Mouse (Mus musculus) heart, adult 8-10 months (tissue): Measurements from ENCODE around the gene Pms1. TPM values are rescaled to one million over a fixed set of nuclear protein-coding genes. Genes with fewer than 3 reads are reported as not detected.

Source experiments
- DNase-seq: peaks from one replicate; pipeline ENCODE4 v3.0.0; 2022; ENCODE audit warnings: low spot score
- total RNA-seq, 4 experiments: library from RNA; stranded (reverse); gene quantifications; 2 replicates each; pipeline ENCODE4 v1.2.4; 2022

Gene Pms1
- total RNA-seq, 4 experiments from 2014 or later: 10.8 to 16.2 (median 13.2) TPM

DNA sequence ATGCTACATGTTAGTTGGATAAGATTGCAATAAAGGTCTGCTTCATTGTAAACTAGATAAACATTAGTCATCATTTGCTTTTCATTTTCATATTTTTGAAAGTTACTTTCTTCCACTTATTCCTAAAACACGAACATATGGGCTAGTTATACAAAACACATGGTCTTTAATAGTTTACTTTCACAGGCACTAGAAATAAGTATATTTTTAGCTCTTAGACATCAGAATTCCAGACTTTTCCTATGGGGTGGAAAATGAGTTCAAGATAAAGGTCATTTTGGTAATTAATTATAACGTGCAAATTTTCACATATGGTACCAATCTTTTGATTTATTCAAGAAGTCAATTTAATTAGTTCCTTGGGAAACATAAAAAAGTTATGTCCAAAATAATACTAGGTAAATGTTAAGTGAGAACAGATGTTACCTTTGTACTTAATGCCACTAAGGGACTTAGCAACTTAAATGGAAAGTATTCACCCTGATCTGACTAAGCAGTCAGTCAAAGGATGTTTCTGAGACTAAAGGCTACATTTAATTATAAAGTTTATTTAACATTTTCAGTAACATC is 95.1 kb downstream of the Pms1 start:
- DNase-seq: no peak

DNA sequence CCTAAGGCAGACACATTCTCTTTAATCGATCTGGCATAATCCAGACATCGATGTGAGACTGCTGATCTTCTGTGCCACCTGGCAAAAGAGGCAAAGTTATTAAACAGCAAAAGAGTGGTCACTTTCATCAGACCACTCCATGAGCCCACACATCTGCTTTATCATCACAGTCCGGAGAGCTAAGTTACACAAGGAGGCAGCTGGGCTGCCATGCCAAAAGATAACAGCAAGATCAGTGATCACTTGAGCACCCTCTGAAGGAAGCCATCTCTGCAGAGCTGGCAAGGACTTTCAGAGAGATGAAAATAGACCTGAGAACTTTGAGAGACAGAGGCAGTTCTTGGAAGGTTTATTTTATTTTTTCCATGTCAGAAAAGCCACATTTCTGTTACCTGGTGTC is 102.3 kb downstream of the Pms1 start:
- DNase-seq: no peak

DNA sequence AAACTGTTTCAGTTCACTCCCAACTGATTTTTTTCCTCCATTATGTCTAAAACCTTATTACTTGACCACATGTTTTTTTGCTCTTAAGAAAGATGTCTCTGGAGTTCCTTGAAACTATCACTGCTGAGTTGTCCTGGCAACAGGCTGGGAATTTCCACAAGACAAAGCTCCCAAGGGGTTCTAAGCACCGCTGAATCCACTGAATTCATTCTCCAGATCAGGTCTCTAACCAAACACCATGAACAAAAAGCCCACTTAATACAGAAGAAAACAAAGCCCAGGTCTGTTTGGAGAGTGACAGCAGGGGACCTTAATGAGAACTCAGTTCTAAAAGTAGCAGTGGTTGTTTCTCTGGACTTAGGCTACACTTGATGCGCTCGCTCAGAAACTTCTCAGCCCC is 105.6 kb downstream of the Pms1 start:
- no peak for DNase-seq

DNA sequence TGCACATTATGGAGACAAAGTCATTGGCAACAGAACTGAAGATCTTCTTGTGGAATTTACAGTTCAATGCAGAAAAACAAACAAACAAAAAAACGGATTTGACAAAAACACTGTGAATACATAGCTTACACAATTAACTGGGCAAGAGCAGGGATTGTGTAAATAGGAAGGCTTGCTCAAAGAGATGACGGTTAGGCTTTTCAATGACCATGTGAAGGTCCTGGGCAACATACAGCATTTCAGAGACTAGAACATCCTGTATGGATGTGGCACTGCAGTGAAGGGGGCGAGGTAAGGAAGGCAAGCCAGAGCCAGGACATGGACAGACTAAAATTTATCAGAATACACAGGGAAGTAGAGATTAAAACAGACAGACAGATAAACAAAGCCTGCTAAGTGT is 107.2 kb downstream of the Pms1 start:
- DNase-seq: no peak

DNA sequence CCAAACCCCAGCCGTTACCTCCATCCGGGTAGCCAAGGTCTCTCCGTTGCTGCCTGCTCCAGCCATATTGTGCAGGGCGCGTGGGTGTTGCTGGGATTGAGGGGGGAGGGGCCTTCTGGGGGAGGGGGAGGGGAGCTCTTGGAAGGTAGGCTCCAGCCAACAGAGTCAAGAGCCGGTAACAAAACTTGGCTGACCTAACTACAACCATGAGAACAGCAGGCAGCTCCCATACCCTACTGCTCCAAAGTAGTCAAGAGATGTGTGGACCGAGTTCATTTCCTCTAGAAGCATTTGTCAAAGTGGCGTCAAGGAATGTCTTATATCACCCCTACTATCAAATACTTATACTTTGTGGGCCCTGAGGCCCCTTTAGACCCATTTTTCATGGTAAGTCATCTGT is 109.3 kb downstream of the Pms1 start, which contains the start of gene 1700019A02Rik:
1700019A02Rik (minus strand) TSS at position 101 of the 400 bp plus-strand sequence.
- no peak for DNase-seq

DNA sequence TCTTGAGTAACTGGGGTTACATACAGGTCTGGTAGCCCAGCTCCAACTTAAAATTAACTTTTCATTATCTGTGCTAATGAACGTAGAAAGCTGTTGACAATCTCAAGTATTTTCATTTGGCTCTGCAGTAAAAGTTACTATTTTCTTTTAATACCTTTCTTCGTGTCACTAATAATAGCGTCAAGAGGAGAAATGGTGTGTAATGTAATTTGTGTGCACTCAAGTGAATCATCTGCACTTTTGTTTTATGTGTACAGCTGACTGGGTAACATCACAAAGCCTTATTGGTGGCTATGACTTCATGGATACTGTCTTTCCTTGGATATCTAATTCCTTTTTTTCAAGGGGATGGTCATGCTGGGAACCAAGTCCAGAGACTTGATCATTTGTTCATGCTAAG is 110.5 kb downstream of the Pms1 start:
- DNase-seq: no peak

DNA sequence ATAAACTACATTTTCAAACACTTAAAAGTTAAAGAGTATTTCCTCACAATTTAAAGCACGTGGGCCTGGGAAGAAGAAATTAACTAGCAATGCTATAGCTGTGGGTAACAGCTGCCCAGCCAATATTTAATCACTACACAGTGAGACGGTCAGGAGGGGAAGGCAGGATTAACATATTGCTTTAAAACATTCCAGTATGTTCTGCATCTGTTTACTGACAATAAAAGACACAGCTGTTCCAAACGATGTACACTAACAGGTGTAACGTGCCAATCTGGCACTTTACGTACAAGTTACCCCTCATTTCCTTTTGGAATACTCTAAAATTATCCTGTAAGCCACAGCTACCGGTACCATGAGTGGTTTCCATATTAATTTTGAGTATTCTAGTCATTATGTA is 139.1 kb downstream of the Pms1 start:
- DNase-seq: no peak

Other genes with a start within 250 kb of the Pms1 start
- gene Mstn, start 235.4 kb downstream of the Pms1 start, total RNA-seq: 1 to 10 TPM in 2 of 4 experiments, under 1 TPM in 2; 0.14 to 1.1 (median 0.64) TPM
- gene 1700019A02Rik, start 109.4 kb downstream of the Pms1 start, total RNA-seq: not detected
- gene Ormdl1, start 77 bp upstream of the Pms1 start, total RNA-seq: 10 to 100 TPM; 11.6 to 16.9 (median 16.3) TPM
- gene Gm28778, start 93 bp upstream of the Pms1 start, total RNA-seq: 1 to 10 TPM in 2 of 4 experiments, under 1 TPM in 2; 0.37 to 5.1 (median 1.0) TPM
- 10 to 100 TPM; 51.9 to 59.8 (median 57.0) TPM for gene Osgepl1, start 16.6 kb upstream of the Pms1 start, total RNA-seq
- 1 to 10 TPM in 3 of 4 experiments, not detected in 1; 1.3 to 9.5 (median 3.5) TPM for gene Asdurf, start 55.6 kb upstream of the Pms1 start, total RNA-seq
- gene Gm28551, start 55.6 kb upstream of the Pms1 start, total RNA-seq: under 1 TPM in 1 of 4 experiments, not detected in 3; 0.25 TPM
- gene Asnsd1, start 55.7 kb upstream of the Pms1 start, total RNA-seq: 10 to 100 TPM; 52.9 to 61.2 (median 57.3) TPM